Mouse (Mus musculus) midbrain, embryonic 11.5 days (tissue): ENCODE data around the gene Prtn3. TPM values are rescaled to one million over a fixed set of nuclear protein-coding genes. Genes with fewer than 3 reads are reported as not detected.
A peak's percentile ranks its signal among the peaks of the same experiment; 100 is the strongest.
"Not testable (repeated sequence)": the region's sequence is repeated elsewhere in the genome, so short reads cannot be mapped to it uniquely, and the experiment has no call there.

ENCODE experiments used
- ATAC-seq: fragments of 200-750 bp; cut with Nextera tagmentation; 2 replicates; pipeline ENCODE4 v1.8.0; 2017; ENCODE audit warnings: moderate TSS enrichment, moderate library complexity; ENCODE audit not compliant: low FRiP score
- DNase-seq: peaks from one replicate; pipeline ENCODE4 v3.0.0; 2015; ENCODE audit warnings: low spot score; ENCODE audit errors: missing footprints
- H3K27ac ChIP-seq: fragments of 300-500 bp; sonication (generic); 2 replicates; pipeline ENCODE4 v1.5.1; 2014; ENCODE audit warnings: low read depth, low read length
- H3K27me3 ChIP-seq: fragments of 300-500 bp; sonication (generic); 2 replicates; pipeline ENCODE4 v1.6.1; 2014; ENCODE audit warnings: mild to moderate bottlenecking, low read length, moderate library complexity, mixed read lengths; ENCODE audit not compliant: control insufficient read depth, insufficient read depth
- H3K36me3 ChIP-seq: fragments of 300-500 bp; sonication (generic); 2 replicates; pipeline ENCODE4 v1.6.1; 2014; ENCODE audit warnings: mild to moderate bottlenecking, low read length, moderate library complexity, mixed read lengths; ENCODE audit not compliant: control insufficient read depth, insufficient read depth
- H3K4me1 ChIP-seq: fragments of 300-500 bp; sonication (generic); 2 replicates; pipeline ENCODE4 v1.6.1; 2014; ENCODE audit warnings: low read length; ENCODE audit not compliant: control insufficient read depth, insufficient read depth
- H3K4me2 ChIP-seq: fragments of 300-500 bp; sonication (generic); 2 replicates; pipeline ENCODE4 v1.6.1; 2014; ENCODE audit warnings: mild to moderate bottlenecking, moderate library complexity
- H3K4me3 ChIP-seq: fragments of 300-500 bp; sonication (generic); 2 replicates; pipeline ENCODE4 v1.5.1; 2014; ENCODE audit warnings: low read depth, low read length
- H3K9ac ChIP-seq: fragments of 300-500 bp; sonication (generic); 2 replicates; pipeline ENCODE4 v1.6.1; 2014; ENCODE audit warnings: low read length
- H3K9me3 ChIP-seq: fragments of 300-500 bp; sonication (generic); 2 replicates; pipeline ENCODE4 v1.6.1; 2016; ENCODE audit warnings: low read length; ENCODE audit not compliant: control insufficient read depth
- WGBS: fragments of 180-500 bp; shearing (Covaris S2); extraction: QIAGEN DNeasy Blood & Tissue Kit; methylation state at CpG from one replicate; pipeline ENCODE4 v1.1.7; 2014; 5-methylcytosine and 5-hydroxymethylcytosine counted together
- polyA plus RNA-seq: library from polyadenylated mRNA; unstranded; fragments of >200 nt; fragmentation: Nextera tagmentation; extraction: Ambion mirVana; gene quantifications from 2 replicates; pipeline ENCODE4 v1.2.1, GENCODE M21; 2014

Gene Prtn3
- polyA plus RNA-seq, 1 experiment from 2014 or later = 11.9 TPM

- no peak overlapping the region for H3K4me2 ChIP-seq
- 20% methylated on average over 9 of the region's 9 CpGs for WGBS
- H3K27ac ChIP-seq = no peak overlapping the region
- no peaks in the 10 kb centered on the region for H3K36me3 ChIP-seq
- H3K9me3 ChIP-seq = no peaks in the 10 kb centered on the region
- H3K4me1 ChIP-seq = peaks cover 4% of the 10 kb centered on the region; the same call in 1 of the 2 replicates
- H3K4me3 ChIP-seq = no peak overlapping the region
- peaks cover 19% of the 10 kb centered on the region for H3K27me3 ChIP-seq
- no peak overlapping the region for H3K9ac ChIP-seq
- no peak for ATAC-seq
- no peak for DNase-seq
These were observed 6.4 kb downstream of the Prtn3 start for GRCm38 (mm10) chr10:79880721-79881120.

GRCm38 (mm10) chr10:79881981-79882380 lies 7.7 kb downstream of the Prtn3 start:
- H3K27ac ChIP-seq = no peak overlapping the region
- DNase-seq (no peak), ATAC-seq (peak; percentile 49; the same call in 1 of the 2 replicates)
- peaks cover 4% of the 10 kb centered on the region; the same call in 1 of the 2 replicates for H3K4me1 ChIP-seq
- 0 out of 2 replicates have a peak overlapping the region, but pooled peaks have one; percentile 34 for H3K9ac ChIP-seq
- H3K9me3 ChIP-seq = no peaks in the 10 kb centered on the region
- H3K27me3 ChIP-seq = peaks cover 19% of the 10 kb centered on the region
- H3K36me3 ChIP-seq = no peaks in the 10 kb centered on the region
- peak overlapping the region; percentile 15; the same call in 1 of the 2 replicates for H3K4me2 ChIP-seq
- 0 out of 2 replicates have a peak overlapping the region, but pooled peaks have one; percentile 5 for H3K4me3 ChIP-seq
- WGBS = 6% methylated on average over 22 of the region's 22 CpGs

- WGBS = 15% methylated on average over 22 of the region's 22 CpGs
These were observed 9.2 kb downstream of the Prtn3 start for GRCm38 (mm10) chr10:79883297-79884084.

GRCm38 (mm10) chr10:79884446-79884845 lies 10.2 kb downstream of the Prtn3 start:
- WGBS = 69% methylated on average over 4 of the region's 4 CpGs
- Histone ChIP-seq H3K4me1 (peaks cover 4% of the 10 kb centered on the region; the same call in 1 of the 2 replicates), H3K27ac (no peak overlapping the region), H3K4me3 (no peak overlapping the region), H3K27me3 (peaks cover 19% of the 10 kb centered on the region), H3K9me3 (no peaks in the 10 kb centered on the region), H3K36me3 (no peaks in the 10 kb centered on the region), H3K9ac (no peak overlapping the region), H3K4me2 (no peak overlapping the region)
- no peak for DNase-seq
- no peak for ATAC-seq

More at GRCm38 (mm10) chr10:79883297-79884084, 9.2 kb downstream of the Prtn3 start:
- H3K9me3 ChIP-seq = no peaks in the 10 kb centered on the region
- H3K4me2 ChIP-seq = no peak overlapping the region
- H3K27ac ChIP-seq = no peak overlapping the region
- ATAC-seq (peak; percentile 47), DNase-seq (peak; percentile 98)
- H3K36me3 ChIP-seq = no peaks in the 10 kb centered on the region
- H3K4me1 ChIP-seq = peaks cover 4% of the 10 kb centered on the region; the same call in 1 of the 2 replicates
- no peak overlapping the region for H3K9ac ChIP-seq
- peaks cover 19% of the 10 kb centered on the region for H3K27me3 ChIP-seq
- H3K4me3 ChIP-seq = no peak overlapping the region

GRCm38 (mm10) chr10:79884938-79885337 lies 10.7 kb downstream of the Prtn3 start:
- WGBS = 84% methylated on average over 2 of the region's 3 CpGs
- peaks cover 19% of the 10 kb centered on the region for H3K27me3 ChIP-seq
- ATAC-seq = not testable (repeated sequence)

GRCm38 (mm10) chr10:79886054-79886453 lies 11.8 kb downstream of the Prtn3 start, which contains the start of gene Elane:
Elane (plus strand) TSS chr10:79886247.
- H3K9me3 ChIP-seq = no peaks in the 10 kb centered on the region
- H3K27me3 ChIP-seq = peaks cover 16% of the 10 kb centered on the region
- WGBS = 86% methylated on average over 6 of the region's 6 CpGs
- peaks cover 4% of the 10 kb centered on the region; the same call in 1 of the 2 replicates for H3K4me1 ChIP-seq
- H3K4me2 ChIP-seq = no peak within 1 kb of the TSS
- no peak within 1 kb of the TSS for H3K4me3 ChIP-seq
- H3K9ac ChIP-seq = no peak within 1 kb of the TSS
- no peak for DNase-seq
- no peaks in the 10 kb centered on the region for H3K36me3 ChIP-seq
- H3K27ac ChIP-seq = no peak within 1 kb of the TSS
- ATAC-seq = no peak

More at GRCm38 (mm10) chr10:79884938-79885337, 10.7 kb downstream of the Prtn3 start:
- H3K36me3 ChIP-seq, H3K9me3 ChIP-seq, DNase-seq, H3K4me3 ChIP-seq, H3K27ac ChIP-seq, H3K4me2 ChIP-seq, H3K4me1 ChIP-seq, H3K9ac ChIP-seq: not testable (repeated sequence)

- no peak for DNase-seq
- Histone ChIP-seq H3K4me2 (no peak overlapping the region), H3K9me3 (no peaks in the 10 kb centered on the region), H3K4me1 (peaks cover 4% of the 10 kb centered on the region; the same call in 1 of the 2 replicates), H3K36me3 (no peaks in the 10 kb centered on the region), H3K9ac (no peak overlapping the region), H3K4me3 (no peak overlapping the region), H3K27me3 (peaks cover 14% of the 10 kb centered on the region), H3K27ac (no peak overlapping the region)
- 84% methylated on average over 8 of the region's 8 CpGs for WGBS
- ATAC-seq = no peak
These were observed 12.3 kb downstream of the Prtn3 start for GRCm38 (mm10) chr10:79886611-79887010.

GRCm38 (mm10) chr10:79889386-79889785 lies 15.1 kb downstream of the Prtn3 start:
- no peak overlapping the region for H3K27ac ChIP-seq
- H3K36me3 ChIP-seq = no peaks in the 10 kb centered on the region
- no peak overlapping the region for H3K9ac ChIP-seq
- WGBS = 97% methylated on average over 2 of the region's 2 CpGs
- H3K4me3 ChIP-seq = no peak overlapping the region
- H3K4me2 ChIP-seq = no peak overlapping the region
- no peaks in the 10 kb centered on the region for H3K4me1 ChIP-seq
- no peaks in the 10 kb centered on the region for H3K27me3 ChIP-seq
- ATAC-seq (no peak), DNase-seq (no peak)
- no peaks in the 10 kb centered on the region for H3K9me3 ChIP-seq

GRCm38 (mm10) chr10:79890670-79891069 lies 16.4 kb downstream of the Prtn3 start, which contains the start of gene Cfd:
Cfd (plus strand) TSS chr10:79890853.
- DNase-seq (no peak), ATAC-seq (no peak)
- H3K9ac ChIP-seq = no peak within 1 kb of the TSS
- no peak within 1 kb of the TSS for H3K4me2 ChIP-seq
- no peak within 1 kb of the TSS for H3K4me3 ChIP-seq
- H3K9me3 ChIP-seq = no peaks in the 10 kb centered on the region
- no peaks in the 10 kb centered on the region for H3K4me1 ChIP-seq
- H3K36me3 ChIP-seq = peaks cover 3% of the 10 kb centered on the region; the same call in 1 of the 2 replicates
- H3K27ac ChIP-seq = no peak within 1 kb of the TSS
- 45% methylated on average over 5 of the region's 5 CpGs for WGBS
- H3K27me3 ChIP-seq = no peaks in the 10 kb centered on the region
